Mouse (Mus musculus): ENCODE data around the gene Cdk6.

DNA sequence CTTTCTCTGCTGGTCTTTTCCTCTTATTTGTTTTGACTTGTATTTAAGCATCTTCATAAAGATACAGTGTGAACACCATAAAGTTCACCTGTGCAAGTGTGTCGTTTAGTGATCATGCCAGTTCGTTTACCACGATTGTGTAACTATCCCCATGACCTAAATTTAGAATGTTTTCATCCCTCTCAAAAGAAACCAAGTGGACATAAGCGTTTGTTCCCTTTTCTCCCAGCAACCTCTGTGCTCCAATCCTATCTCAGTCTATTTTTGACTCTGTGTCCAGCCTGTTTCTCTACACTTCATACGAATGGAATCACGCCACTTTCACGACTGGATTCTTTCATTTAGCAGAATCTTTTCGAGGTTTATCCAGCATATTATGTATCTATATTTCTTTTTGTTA lies 40.5 kb downstream of the Cdk6 start:
- TF ChIP-seq CTCF (IDR thresholded peaks at IDR 0.05) (no peak), POLR2A (IDR thresholded peaks at IDR 0.05; ENCODE audit: insufficient read depth, low read depth, low read length) (no peak), EP300 (IDR thresholded peaks at IDR 0.05; ENCODE audit: insufficient read depth, low read depth, low read length) (no peak)

All from heart, adult 2 months (tissue).